Mouse (Mus musculus): Measurements from ENCODE around the gene Slc35b3. TPM values are rescaled to one million over a fixed set of nuclear protein-coding genes. Genes with fewer than 3 reads are reported as not detected.

Gene Slc35b3
- total RNA-seq, 2 experiments from 2014 or later, result 19.7 to 40.9 TPM

DNA sequence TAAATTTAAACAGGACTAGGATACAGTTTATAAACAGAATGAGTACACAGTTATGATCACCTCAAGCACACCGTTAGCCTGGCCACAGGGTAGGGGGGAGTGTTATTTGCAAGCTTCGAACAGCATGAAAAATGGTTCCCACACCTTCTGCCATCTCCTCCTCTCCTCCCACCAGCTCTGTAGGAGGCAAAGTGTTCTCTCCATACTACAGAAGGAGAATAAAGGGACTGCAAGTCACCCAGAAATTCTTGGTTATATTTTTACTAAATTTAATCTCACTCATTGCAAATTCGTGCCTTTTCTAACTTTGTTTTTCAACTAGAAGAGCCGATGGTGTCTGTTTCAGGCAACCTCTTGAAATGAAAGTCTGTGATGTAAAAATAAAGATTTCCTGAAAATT, 18.9 kb downstream of the Slc35b3 start:
- ATAC-seq (replicated peaks; ENCODE audit: low FRiP score, low TSS enrichment, poor library complexity, severe bottlenecking), result no peak

DNA sequence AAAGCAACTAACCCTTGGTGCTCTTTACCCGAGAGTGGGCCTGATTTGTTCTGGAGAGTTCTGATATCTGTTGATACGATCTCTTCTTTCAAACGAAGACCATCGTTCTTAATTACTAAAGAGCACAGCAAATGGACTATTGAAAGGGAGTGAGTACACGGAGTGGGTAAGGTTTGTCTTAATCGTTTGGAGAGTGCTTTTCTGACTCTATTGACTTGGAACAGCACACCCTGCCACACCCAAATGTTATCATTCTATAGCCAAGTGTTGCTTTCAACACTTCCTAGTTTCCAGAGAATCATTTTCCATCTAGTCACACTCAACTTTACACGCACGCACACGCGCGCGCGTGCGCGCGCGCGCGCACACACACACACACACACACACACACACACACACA, 19.4 kb downstream of the Slc35b3 start:
- ATAC-seq (replicated peaks; ENCODE audit: low FRiP score, low TSS enrichment, poor library complexity, severe bottlenecking), result no peak

DNA sequence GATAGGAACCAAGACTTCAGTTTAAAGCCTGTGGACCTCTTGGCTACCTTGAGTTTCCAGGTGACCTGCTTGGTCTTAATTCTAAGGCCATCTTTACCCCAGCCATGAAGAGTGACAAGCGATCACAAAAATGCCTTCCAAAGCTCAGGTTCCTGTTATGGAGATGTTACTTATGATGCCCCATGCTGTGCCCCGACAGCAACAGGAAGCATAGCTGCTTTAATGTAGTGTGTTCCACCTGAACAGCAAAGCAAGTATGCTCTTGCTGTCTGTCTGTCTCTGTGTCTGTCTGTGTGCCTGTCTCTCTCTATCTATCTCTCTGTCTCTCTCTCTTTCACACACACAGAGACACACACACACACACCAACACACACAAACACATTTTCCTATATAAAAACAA, 22.2 kb downstream of the Slc35b3 start:
- ATAC-seq (replicated peaks; ENCODE audit: low FRiP score, low TSS enrichment, poor library complexity, severe bottlenecking), result no peak

DNA sequence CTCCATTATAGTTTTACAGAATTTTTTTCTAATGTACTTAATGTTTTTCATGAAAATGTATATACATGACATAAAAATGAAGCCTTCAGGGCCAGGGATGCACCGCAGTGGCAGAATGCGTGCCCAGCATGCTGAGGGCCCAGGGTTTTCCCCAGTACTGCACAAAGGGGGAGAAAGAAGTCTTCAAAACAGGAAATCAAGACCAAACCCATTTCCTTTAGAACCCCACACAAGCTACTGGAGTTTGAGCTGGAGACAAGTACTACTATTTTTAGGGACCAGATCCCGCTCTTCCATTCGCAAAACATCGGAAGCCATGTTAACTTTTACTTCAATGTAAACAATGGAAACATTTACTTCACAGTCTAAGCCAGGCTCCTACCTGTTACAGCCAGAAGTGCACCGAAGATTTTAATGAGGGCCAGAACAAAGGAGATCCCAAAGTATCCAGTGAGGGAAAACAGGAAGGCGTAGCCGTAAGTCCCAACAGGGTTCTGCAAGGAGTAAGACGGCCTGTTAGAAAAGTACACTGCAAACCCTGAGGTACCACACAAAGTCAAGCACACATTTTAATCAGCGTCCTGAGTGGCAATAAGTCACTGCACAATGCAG, 23.7 kb downstream of the Slc35b3 start:
- no peak for ATAC-seq (replicated peaks; ENCODE audit: low FRiP score, low TSS enrichment, poor library complexity, severe bottlenecking)

DNA sequence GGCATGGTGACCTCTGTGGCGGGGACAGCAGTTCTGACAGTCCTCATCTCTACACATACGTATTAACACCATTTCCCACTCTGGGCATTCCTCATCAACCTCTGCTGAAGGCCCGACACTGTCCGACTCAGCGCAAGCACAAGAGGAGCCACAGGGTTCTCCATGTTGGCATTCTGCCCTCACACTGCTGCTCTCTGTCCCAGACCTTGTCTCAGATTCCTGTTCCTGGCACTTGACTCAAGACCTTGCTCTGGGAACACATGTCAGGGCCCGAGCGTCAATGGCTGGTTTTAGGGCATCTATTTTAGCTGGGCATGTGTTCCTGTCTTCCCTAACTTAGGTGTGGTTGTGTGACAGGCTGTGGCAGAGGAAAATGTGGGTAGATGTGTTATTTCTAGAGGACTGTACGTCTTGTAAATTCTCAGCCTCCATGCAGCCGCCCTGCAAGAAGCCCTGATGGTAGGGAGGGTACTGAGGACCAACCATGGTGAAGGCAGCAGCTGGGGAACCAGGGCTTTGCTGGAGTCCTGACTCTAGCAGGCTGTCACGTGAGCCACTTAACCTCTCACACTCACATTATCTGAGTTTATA, 24.7 kb downstream of the Slc35b3 start:
- ATAC-seq (replicated peaks; ENCODE audit: low FRiP score, low TSS enrichment, poor library complexity, severe bottlenecking), result no peak

DNA sequence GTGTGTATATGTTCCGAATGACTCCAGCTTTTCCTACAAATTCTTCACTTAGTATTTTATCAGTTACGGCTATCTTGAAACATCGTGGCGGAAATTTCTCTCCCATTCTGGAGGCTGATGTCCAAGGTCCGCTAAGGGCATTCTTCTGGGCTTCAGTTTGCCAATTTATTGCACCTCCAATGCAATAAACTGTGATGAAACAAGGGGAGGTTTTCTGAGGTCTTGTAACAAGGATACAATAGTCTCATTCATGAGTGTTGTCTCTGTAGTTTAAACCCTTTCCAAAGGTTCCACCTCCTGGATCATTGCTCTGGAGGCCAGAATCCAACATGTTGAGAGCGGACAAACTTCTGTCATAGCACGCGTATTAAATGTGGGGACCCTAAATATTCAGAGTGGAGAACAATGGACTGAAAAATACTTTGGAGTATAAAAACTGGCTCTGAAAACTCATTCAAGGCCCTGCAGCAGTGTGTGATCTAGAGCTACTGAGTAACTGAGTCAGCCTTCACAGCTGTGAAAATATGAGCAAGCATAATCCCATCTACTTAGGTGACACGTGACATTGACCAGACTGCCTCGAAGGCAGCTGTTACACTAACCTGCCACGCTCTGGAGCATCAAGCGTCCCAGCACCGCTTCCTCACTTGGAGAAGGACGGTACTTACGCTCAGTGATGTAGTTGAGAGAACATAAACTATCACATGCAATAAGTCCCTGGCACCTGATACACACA, 30.7 kb downstream of the Slc35b3 start:
- no peak for ATAC-seq (replicated peaks; ENCODE audit: low FRiP score, low TSS enrichment, poor library complexity, severe bottlenecking)

DNA sequence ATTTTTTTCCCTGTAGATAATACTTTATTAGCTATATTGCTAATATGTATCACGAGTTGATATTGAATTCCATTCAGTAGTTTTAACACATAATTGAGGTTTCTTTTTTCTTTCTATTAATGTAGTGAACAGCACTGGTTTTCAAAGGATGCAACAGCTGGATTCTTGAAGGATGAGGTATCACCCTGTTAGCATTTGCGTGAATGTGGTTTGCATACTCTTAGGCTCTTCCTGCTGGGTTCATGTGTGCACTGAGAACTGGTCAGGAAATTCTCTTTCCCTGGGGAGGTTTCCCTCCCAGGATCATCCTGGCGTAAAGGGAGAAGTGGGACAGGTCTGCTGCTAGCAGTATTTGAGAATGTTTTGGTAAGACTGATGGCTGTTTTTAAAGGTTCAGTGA, 38.0 kb downstream of the Slc35b3 start:
- no peak for ATAC-seq (replicated peaks; ENCODE audit: low FRiP score, low TSS enrichment, poor library complexity, severe bottlenecking)

DNA sequence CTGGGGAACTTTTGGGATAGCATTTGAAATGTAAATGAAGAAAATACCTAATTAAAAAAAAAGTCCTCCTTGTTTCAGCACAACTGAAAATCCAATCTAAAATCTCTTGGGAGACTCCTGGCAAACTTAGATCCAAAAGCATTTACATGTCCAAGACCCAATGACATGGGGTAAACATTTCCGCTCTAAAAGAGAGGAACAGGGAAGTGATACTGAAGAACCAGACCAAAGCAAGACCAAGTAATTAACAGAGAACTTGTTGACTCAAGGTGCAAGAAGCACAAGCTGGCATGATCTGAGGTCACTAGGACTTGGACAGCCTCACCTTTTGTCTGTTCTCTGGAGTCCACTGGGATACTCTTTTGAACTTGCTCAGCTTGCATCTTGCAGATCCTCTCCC, 39.4 kb downstream of the Slc35b3 start:
- ATAC-seq (replicated peaks; ENCODE audit: low FRiP score, low TSS enrichment, poor library complexity, severe bottlenecking), result no peak

DNA sequence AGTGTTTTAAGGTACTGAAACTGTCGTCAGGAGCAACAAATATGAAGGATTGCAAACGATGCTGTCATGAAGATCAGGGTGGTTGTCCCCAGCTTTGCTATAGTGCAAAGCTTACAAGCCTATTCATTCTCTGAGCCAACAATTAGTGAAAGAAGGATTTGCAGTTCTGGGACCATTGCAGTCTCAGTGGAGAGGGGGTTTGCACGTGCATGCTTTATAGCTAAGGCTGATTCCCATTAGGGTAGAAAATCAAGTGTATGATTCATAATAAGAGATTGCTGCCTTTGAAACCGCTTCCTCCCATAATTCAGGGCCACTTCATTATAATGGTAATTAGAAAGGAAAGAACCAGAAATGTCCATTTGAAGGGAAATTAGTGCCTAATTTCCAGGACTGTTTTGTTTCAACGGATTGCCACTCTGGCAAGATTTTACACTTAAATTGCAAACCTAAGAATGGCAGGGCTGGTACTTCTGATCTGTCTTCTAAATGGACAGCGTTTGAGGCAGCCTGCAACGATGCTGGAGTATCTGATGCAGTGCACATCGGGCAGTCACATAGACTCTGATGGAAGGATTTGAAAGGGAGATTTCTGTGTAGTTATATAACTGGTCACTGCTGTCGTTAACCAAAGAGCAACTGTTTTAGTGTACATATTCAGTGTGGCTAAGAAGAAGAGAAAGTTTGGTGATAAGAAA, 42.3 kb downstream of the Slc35b3 start:
- ATAC-seq (replicated peaks; ENCODE audit: low FRiP score, low TSS enrichment, poor library complexity, severe bottlenecking), result no peak

DNA sequence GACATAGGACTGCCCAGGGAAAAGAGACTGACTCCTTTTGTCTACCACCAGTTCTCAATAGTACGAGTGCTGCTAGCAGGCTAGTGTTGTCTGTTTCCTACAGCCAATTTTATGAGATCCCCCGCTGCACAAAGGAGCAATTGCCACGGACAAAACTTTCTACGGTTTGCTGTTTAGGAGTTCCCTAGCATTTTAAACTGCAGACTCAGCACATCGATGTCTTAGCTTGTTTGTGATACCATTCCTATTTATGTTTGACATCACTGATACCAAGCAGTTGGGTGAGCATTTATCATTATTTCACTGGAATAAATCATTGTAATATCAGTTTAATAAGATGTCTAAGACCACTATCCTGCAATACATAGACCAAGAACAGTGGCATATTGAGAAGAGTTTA, 43.1 kb downstream of the Slc35b3 start:
- no peak for ATAC-seq (replicated peaks; ENCODE audit: low FRiP score, low TSS enrichment, poor library complexity, severe bottlenecking)

DNA sequence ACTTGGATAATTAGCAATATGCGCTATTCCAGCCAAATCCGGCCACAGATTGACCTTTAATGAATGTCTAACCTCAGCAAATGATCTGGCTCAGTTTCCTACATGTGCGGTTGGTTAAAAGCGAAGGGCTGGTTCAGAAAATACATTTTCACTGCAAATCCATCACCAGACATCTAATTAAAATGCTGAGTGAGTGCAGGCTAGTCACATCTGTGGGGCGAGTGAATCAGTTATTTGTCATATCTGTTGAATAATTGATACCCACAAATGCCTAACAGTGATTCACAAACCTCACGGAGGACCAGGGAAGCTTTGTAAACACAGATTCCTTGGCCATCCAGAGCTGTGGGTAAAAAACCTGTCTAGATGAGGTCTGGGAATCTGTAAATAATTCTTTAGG, 45.9 kb downstream of the Slc35b3 start:
- ATAC-seq (replicated peaks; ENCODE audit: low FRiP score, low TSS enrichment, poor library complexity, severe bottlenecking), result no peak

DNA sequence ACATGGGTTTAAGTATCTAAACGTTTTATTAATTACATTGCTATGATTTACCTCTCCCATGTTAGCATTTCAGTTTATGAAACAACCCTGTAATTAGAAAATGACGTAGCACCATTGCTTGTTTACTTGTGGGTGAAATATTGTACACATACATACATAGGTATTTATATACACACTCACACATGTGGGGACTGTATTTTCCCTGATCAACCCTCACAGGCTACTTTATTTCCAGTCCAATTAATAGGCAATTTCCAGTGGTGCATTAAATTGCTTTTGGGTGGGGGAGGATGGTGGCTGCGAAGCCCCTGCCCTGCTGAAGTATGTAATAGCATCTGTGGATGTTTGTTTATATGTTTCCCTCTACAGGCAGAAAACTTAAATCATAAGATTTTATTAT, 68.3 kb downstream of the Slc35b3 start:
- ATAC-seq (replicated peaks; ENCODE audit: low FRiP score, low TSS enrichment, poor library complexity, severe bottlenecking), result no peak
